Mouse (Mus musculus): ENCODE results near the gene Atg4d. TPM values are rescaled to one million over a fixed set of nuclear protein-coding genes. Genes with fewer than 3 reads are reported as not detected.
"Not testable (repeated sequence)": the region's sequence is repeated elsewhere in the genome, so short reads cannot be mapped to it uniquely, and the experiment has no call there.

The Atg4d gene
- polyA plus RNA-seq, 2 experiments from 2014 or later = 24.3 to 26.8 TPM

- peak; percentile 59 for ATAC-seq
These were observed 23.8 kb upstream of the Atg4d start for GRCm38 (mm10) chr9:21241343-21241742.

GRCm38 (mm10) chr9:21243826-21244427, 21.2 kb upstream of the Atg4d start:
- no peak for ATAC-seq

- ATAC-seq = no peak
These were observed 20.5 kb upstream of the Atg4d start for GRCm38 (mm10) chr9:21244428-21245112.

GRCm38 (mm10) chr9:21245113-21245487, 20.0 kb upstream of the Atg4d start:
- ATAC-seq = no peak

- ATAC-seq = no peak
These were observed 18.8 kb upstream of the Atg4d start for GRCm38 (mm10) chr9:21246342-21246741.

GRCm38 (mm10) chr9:21248326-21248725, 16.8 kb upstream of the Atg4d start, which contains the start of gene S1pr5:
S1pr5 (minus strand) TSS chr9:21248443.
- ATAC-seq = no peak

GRCm38 (mm10) chr9:21249629-21250508, 15.2 kb upstream of the Atg4d start:
- no peak for ATAC-seq

GRCm38 (mm10) chr9:21250509-21250908, 14.6 kb upstream of the Atg4d start:
- ATAC-seq = no peak

GRCm38 (mm10) chr9:21251116-21251735, 13.9 kb upstream of the Atg4d start:
- ATAC-seq = no peak

- no peak for ATAC-seq
These were observed 10.4 kb upstream of the Atg4d start for GRCm38 (mm10) chr9:21254690-21255089.

GRCm38 (mm10) chr9:21256349-21256748, 8.7 kb upstream of the Atg4d start:
- not testable (repeated sequence) for ATAC-seq

GRCm38 (mm10) chr9:21260491-21261040, 4.5 kb upstream of the Atg4d start:
- no peak for ATAC-seq

- no peak for ATAC-seq
These were observed 3.3 kb upstream of the Atg4d start for GRCm38 (mm10) chr9:21261831-21262230.

- no peak for ATAC-seq
These were observed 657 bp upstream of the Atg4d start for GRCm38 (mm10) chr9:21264272-21264999.

- no peak for ATAC-seq
These were observed 518 bp downstream of the Atg4d start for GRCm38 (mm10) chr9:21265611-21266010.

GRCm38 (mm10) chr9:21266889-21267288, 1.8 kb downstream of the Atg4d start:
- no peak for ATAC-seq

- no peak for ATAC-seq
These were observed 3.2 kb downstream of the Atg4d start for GRCm38 (mm10) chr9:21268305-21268704.

GRCm38 (mm10) chr9:21269590-21269989, 4.5 kb downstream of the Atg4d start:
- not testable (repeated sequence) for ATAC-seq

GRCm38 (mm10) chr9:21272391-21272790, 7.3 kb downstream of the Atg4d start:
- no peak for ATAC-seq

GRCm38 (mm10) chr9:21273094-21273493, 8.0 kb downstream of the Atg4d start:
- no peak for ATAC-seq

GRCm38 (mm10) chr9:21273520-21274228, 8.6 kb downstream of the Atg4d start:
- no peak for ATAC-seq

Data from activated CD4-positive, CD25-positive, alpha-beta regulatory T cell, adult 4 months (primary cell).